Mouse (Mus musculus) CH12.LX (cell line): ENCODE results near the gene Cep350. TPM values are rescaled to one million over a fixed set of nuclear protein-coding genes. Genes with fewer than 3 reads are reported as not detected.

Experiments used
- DNase-seq: peaks from one replicate; pipeline ENCODE4 v3.0.0-alpha.2; 2013; ENCODE audit errors: extremely low read depth
- H3K27ac ChIP-seq: 2 replicates; pipeline ENCODE4 v1.5.1; 2012; ENCODE audit warnings: low read depth, mild to moderate bottlenecking, control low read depth, moderate library complexity; ENCODE audit not compliant: insufficient read depth
- H3K27me3 ChIP-seq: replicated peaks from 2 replicates; pipeline ENCODE3; 2012; ENCODE audit warnings: inconsistent platforms
- H3K36me3 ChIP-seq, 2 experiments: replicated peaks in 1 of 2; 2 replicates each; pipeline versions ENCODE3 to v1.6.1; 2012; ENCODE audit warnings: inconsistent platforms in 1 of 2, low read length in 1 of 2, mild to moderate bottlenecking in 1 of 2, mixed read lengths in 1 of 2, moderate library complexity in 1 of 2; ENCODE audit not compliant: control insufficient read depth in 1 of 2, insufficient read depth in 1 of 2
- H3K4me1 ChIP-seq, 2 experiments: 2 replicates each; pipeline ENCODE4 v1.6.1; 2012; ENCODE audit warnings: inconsistent platforms in 1 of 2, moderate library complexity in 1 of 2; ENCODE audit not compliant: insufficient read depth in 2 of 2, control insufficient read depth in 1 of 2
- H3K4me2 ChIP-seq: 2 replicates; pipeline ENCODE4 v1.6.1; 2012; ENCODE audit warnings: low read depth, mild to moderate bottlenecking, control low read depth; ENCODE audit not compliant: poor library complexity, insufficient read depth, severe bottlenecking
- H3K4me3 ChIP-seq, 3 experiments: fragments of 150-350 bp in 1 of 3; sonication (generic) in 1 of 3; replicated peaks in 1 of 3; 2 replicates each; pipeline versions ENCODE3 to v1.5.1; 2011 to 2012; ENCODE audit warnings: low read depth in 2 of 3, low read length in 2 of 3, mild to moderate bottlenecking in 2 of 3, moderate library complexity in 2 of 3, control low read depth in 1 of 3, improper control_type of control experiment in 1 of 3, inconsistent platforms in 1 of 3, mixed read lengths in 1 of 3; ENCODE audit not compliant: poor library complexity in 1 of 3
- H3K79me2 ChIP-seq: replicated peaks from 2 replicates; pipeline ENCODE4 v1.6.1; 2012; ENCODE audit warnings: mild to moderate bottlenecking, moderate library complexity; ENCODE audit not compliant: control insufficient read depth, poor library complexity, insufficient read depth, severe bottlenecking; ENCODE audit errors: extremely low read depth
- H3K9ac ChIP-seq: 2 replicates; pipeline ENCODE4 v1.6.1; 2012; ENCODE audit warnings: low read depth, mild to moderate bottlenecking, control low read depth, moderate library complexity; ENCODE audit not compliant: insufficient read depth
- H3K9me3 ChIP-seq: replicated peaks from 2 replicates; pipeline ENCODE3; 2012; ENCODE audit warnings: low read length, inconsistent platforms, mixed read lengths
- BHLHE40 ChIP-seq: IDR thresholded peaks from 2 replicates; pipeline ENCODE4 v1.6.1; 2011; ENCODE audit warnings: mild to moderate bottlenecking, low read depth, low read length, improper control_type of control experiment
- CHD2 ChIP-seq: IDR thresholded peaks from 2 replicates; pipeline ENCODE4 v1.6.1; 2011; ENCODE audit warnings: low read length, improper control_type of control experiment
- CTCF ChIP-seq, 2 experiments: IDR thresholded peaks in 1 of 2; conservative IDR thresholded peaks in 1 of 2; 2 replicates each; pipeline ENCODE4 v1.5.1; 2011 to 2012; ENCODE audit warnings: low read depth in 2 of 2, low read length in 2 of 2, improper control_type of control experiment in 1 of 2, inconsistent platforms in 1 of 2, mild to moderate bottlenecking in 1 of 2, moderate library complexity in 1 of 2
- ELF1 ChIP-seq: IDR thresholded peaks from 2 replicates; pipeline ENCODE4 v1.6.1; 2014; ENCODE audit warnings: low read depth, mild to moderate bottlenecking, inconsistent platforms, low read length, improper control_type of control experiment
- EP300 ChIP-seq: IDR thresholded peaks from 2 replicates; pipeline ENCODE4 v1.6.1; 2011; ENCODE audit warnings: low read length, improper control_type of control experiment
- GABPA ChIP-seq: IDR thresholded peaks from 2 replicates; pipeline ENCODE4 v1.6.1; 2012; ENCODE audit warnings: low read depth, low read length, improper control_type of control experiment, inconsistent platforms; ENCODE audit not compliant: insufficient replicate concordance
- HCFC1 ChIP-seq: IDR thresholded peaks from 2 replicates; pipeline ENCODE4 v1.6.1; 2012; ENCODE audit warnings: low read depth, mild to moderate bottlenecking, inconsistent platforms, low read length, improper control_type of control experiment
- IRF4 ChIP-seq: IDR thresholded peaks from 2 replicates; pipeline ENCODE4 v1.6.1; 2014; ENCODE audit warnings: low read depth, mild to moderate bottlenecking, inconsistent platforms, low read length, improper control_type of control experiment
- JUND ChIP-seq: conservative IDR thresholded peaks from 2 replicates; pipeline ENCODE4 v1.6.1; 2011; ENCODE audit warnings: low read depth, low read length, improper control_type of control experiment
- MAX ChIP-seq: IDR thresholded peaks from 2 replicates; pipeline ENCODE4 v1.6.1; 2011; ENCODE audit warnings: low read length, improper control_type of control experiment
- MXI1 ChIP-seq: IDR thresholded peaks from 2 replicates; pipeline ENCODE4 v1.6.1; 2011; ENCODE audit warnings: mild to moderate bottlenecking, low read depth, low read length, improper control_type of control experiment
- NELFE ChIP-seq: IDR thresholded peaks from 2 replicates; pipeline ENCODE4 v1.6.1; 2011; ENCODE audit warnings: low read depth, low read length, improper control_type of control experiment
- NRF1 ChIP-seq: IDR thresholded peaks from 2 replicates; pipeline ENCODE4 v1.6.1; 2014; ENCODE audit warnings: low read depth, mild to moderate bottlenecking, inconsistent platforms, low read length, improper control_type of control experiment, moderate library complexity
- POLR2A ChIP-seq: IDR thresholded peaks from 2 replicates; pipeline ENCODE4 v1.6.1; 2011; ENCODE audit warnings: low read depth, mild to moderate bottlenecking, improper control_type of control experiment, low read length
- SIN3A ChIP-seq: IDR thresholded peaks from 2 replicates; pipeline ENCODE4 v1.6.1; 2012; ENCODE audit warnings: low read length, improper control_type of control experiment, inconsistent platforms
- SMC3 ChIP-seq: IDR thresholded peaks from 2 replicates; pipeline ENCODE4 v1.6.1; 2011; ENCODE audit warnings: low read depth, low read length, improper control_type of control experiment
- TBP ChIP-seq: conservative IDR thresholded peaks from 2 replicates; pipeline ENCODE4 v1.6.1; 2011; ENCODE audit warnings: low read depth, low read length, improper control_type of control experiment
- UBTF ChIP-seq: IDR thresholded peaks from 2 replicates; pipeline ENCODE4 v1.6.1; 2012; ENCODE audit warnings: low read depth, mild to moderate bottlenecking, inconsistent platforms, low read length, improper control_type of control experiment, moderate library complexity
- ZC3H11A ChIP-seq: IDR thresholded peaks from 2 replicates; pipeline ENCODE4 v1.6.1; 2012; ENCODE audit warnings: low read depth, mild to moderate bottlenecking, inconsistent platforms, low read length, improper control_type of control experiment
- ZNF384 ChIP-seq: IDR thresholded peaks from 2 replicates; pipeline ENCODE4 v1.6.1; 2012; ENCODE audit warnings: low read depth, low read length, improper control_type of control experiment, inconsistent platforms
- dilution Hi-C: fragments of 300-500 bp; cut with MboI; formaldehyde crosslinking; loops from 2 replicates; pipeline ENCODE4 v1.14.3; 2020; ENCODE audit warnings: low sequenced_read_pairs; ENCODE audit not compliant: extremely low pct_unique_long_range_greater_than_20kb, extremely low pct_ligation_motif_present
- in situ Hi-C: fragments of 300-500 bp; cut with MboI; formaldehyde crosslinking; loops from 3 replicates; pipeline ENCODE4 v1.14.3; 2019; ENCODE audit warnings: low sequenced_read_pairs, low pct_ligation_motif_present, low pct_unique_long_range_greater_than_20kb, mixed read lengths
- polyA plus RNA-seq: library from polyadenylated mRNA; unstranded; fragments of >175 nt; gene quantifications from 2 replicates; pipeline ENCODE4 v1.2.1, GENCODE M21; 2012; ENCODE audit warnings: low read depth; ENCODE audit not compliant: insufficient read length
- total RNA-seq, 2 experiments: library from RNA; depleted of rRNA; stranded (reverse); fragments of 300-350 nt in 1 of 2; fragments of >200 nt in 1 of 2; gene quantifications; 2 replicates each; pipeline ENCODE4 v1.2.3; 2012 to 2014

Cep350 gene
- total and polyA plus RNA-seq, 3 experiments = 3.5 to 8.3 (median 6.8) TPM

- Histone ChIP-seq H3K36me3 (peaks cover under 1 to 64% of the 10 kb centered on the region in 2 experiments), H3K4me3 (no peak overlapping the region)
- dilution Hi-C loops = no loop called here
Observed at GRCm38 (mm10) chr1:155798000-155798399, 175.1 kb downstream of the Cep350 start.

GRCm38 (mm10) chr1:155797425-155797824, 175.6 kb downstream of the Cep350 start:
- no peaks in the 10 kb centered on the region for H3K79me2 ChIP-seq
- H3K4me1 ChIP-seq = no peaks in the 10 kb centered on the region
- H3K27ac ChIP-seq = no peak overlapping the region
- no peak overlapping the region for H3K4me3 ChIP-seq
- H3K36me3 ChIP-seq = peaks cover 3 to 65% of the 10 kb centered on the region in 2 experiments
- dilution Hi-C loops = no loop called here
- TF ChIP-seq HCFC1 = no peak
- no peak for TF ChIP-seq NELFE
- no peak for TF ChIP-seq ZNF384
- TF ChIP-seq NRF1 = no peak
- TF ChIP-seq TBP = no peak
- in situ Hi-C loops = no loop called here
- DNase-seq = no peak
- no peak overlapping the region for H3K9ac ChIP-seq
- peaks cover 5% of the 10 kb centered on the region for H3K9me3 ChIP-seq
- no peaks in the 10 kb centered on the region for H3K27me3 ChIP-seq
- no peak overlapping the region for H3K4me2 ChIP-seq

More at GRCm38 (mm10) chr1:155798000-155798399, 175.1 kb downstream of the Cep350 start:
- Histone ChIP-seq H3K79me2 (no peaks in the 10 kb centered on the region), H3K4me1 (no peaks in the 10 kb centered on the region), H3K9me3 (peaks cover 5% of the 10 kb centered on the region), H3K4me2 (no peak overlapping the region)
- DNase-seq = no peak
- no peak for TF ChIP-seq SIN3A
- TF ChIP-seq SMC3 = no peak
- no peak for TF ChIP-seq BHLHE40
- TF ChIP-seq TBP = no peak
- no peak for TF ChIP-seq JUND
- no peak for TF ChIP-seq ELF1
- TF ChIP-seq GABPA = no peak
- TF ChIP-seq POLR2A = no peak
- TF ChIP-seq UBTF = no peak
- no peak for TF ChIP-seq ZC3H11A
- TF ChIP-seq MXI1 = no peak
- no peak for TF ChIP-seq EP300
- TF ChIP-seq MAX = no peak
- TF ChIP-seq CTCF (conservative IDR thresholded peaks at IDR 0.05 in 1 of 2, IDR thresholded peaks at IDR 0.05 in 1 of 2; ENCODE audit: low read depth in 2 of 2, low read length in 2 of 2) = no peak
- no peak for TF ChIP-seq CHD2
- no peak for TF ChIP-seq IRF4
- TF ChIP-seq, all 38 proteins: peak for 0
- in situ Hi-C loops = no loop called here
- H3K27me3 ChIP-seq = no peaks in the 10 kb centered on the region
- no peak overlapping the region for H3K9ac ChIP-seq
- no peak overlapping the region for H3K27ac ChIP-seq
